Mouse (Mus musculus): Measurements from ENCODE around the gene Hic2. TPM values are rescaled to one million over a fixed set of nuclear protein-coding genes. Genes with fewer than 3 reads are reported as not detected.

Gene Hic2
- 1.5 and 2.8 TPM in 2 replicates for polyA plus RNA-seq (2011; ENCODE audit: insufficient read length, low read depth, missing spikeins)

- Histone ChIP-seq H3K27ac (ENCODE audit: insufficient read depth, low read length) (no peak within 1 kb of the TSS), H3K4me3 (ENCODE audit: insufficient read depth, low read length) (peak within 1 kb of the TSS; percentile 71), H3K4me1 (ENCODE audit: control insufficient read depth, insufficient read depth, low read length) (peaks cover 14% of the 10 kb centered on the region)
- TF ChIP-seq POLR2A (IDR thresholded peaks at IDR 0.05; ENCODE audit: low read depth, low read length) (peak; percentile 73), CTCF (IDR thresholded peaks at IDR 0.05; ENCODE audit: borderline replicate concordance, insufficient read depth, low read length) (no peak)
These were observed at the start of gene Hic2 for GRCm38 (mm10) chr16:17232794-17233701. TSS of gene Hic2 (plus strand) at chr16:17233572.

GRCm38 (mm10) chr16:17185475-17185874 is 47.9 kb upstream of the Hic2 start:
- no peaks in the 10 kb centered on the region; the same call in 1 of the 2 replicates for H3K4me1 ChIP-seq (ENCODE audit: control insufficient read depth, insufficient read depth, low read length)
- H3K4me3 ChIP-seq (ENCODE audit: insufficient read depth, low read length), result no peak overlapping the region
- TF ChIP-seq POLR2A (IDR thresholded peaks at IDR 0.05; ENCODE audit: low read depth, low read length) (no peak), CTCF (IDR thresholded peaks at IDR 0.05; ENCODE audit: borderline replicate concordance, insufficient read depth, low read length) (no peak)
- H3K27ac ChIP-seq (ENCODE audit: insufficient read depth, low read length), result no peak overlapping the region

DNA sequence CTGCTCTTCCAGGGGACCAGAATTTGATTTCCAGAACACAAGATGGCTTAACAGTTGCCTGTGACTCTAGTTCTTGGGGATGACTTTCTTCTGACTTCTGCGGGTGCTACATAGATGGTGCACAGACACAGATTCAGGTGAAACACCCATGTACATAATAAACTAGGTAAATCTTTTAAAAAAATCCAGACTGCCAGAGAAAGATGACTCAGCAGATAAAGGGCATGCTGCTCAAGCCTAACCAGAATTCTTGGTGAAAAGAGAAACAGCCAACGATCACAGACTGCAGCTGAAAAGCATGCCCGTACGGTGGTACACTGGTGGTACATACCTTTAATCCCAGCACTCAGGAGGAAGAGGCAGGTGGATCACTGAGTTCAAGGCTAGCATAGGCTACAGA is 39.5 kb upstream of the Hic2 start:
- TF ChIP-seq POLR2A (IDR thresholded peaks at IDR 0.05; ENCODE audit: low read depth, low read length), result no peak
- TF ChIP-seq CTCF (IDR thresholded peaks at IDR 0.05; ENCODE audit: borderline replicate concordance, insufficient read depth, low read length), result no peak
- Histone ChIP-seq H3K4me3 (ENCODE audit: insufficient read depth, low read length) (no peak overlapping the region), H3K4me1 (ENCODE audit: control insufficient read depth, insufficient read depth, low read length) (peaks cover 2% of the 10 kb centered on the region; the same call in 1 of the 2 replicates), H3K27ac (ENCODE audit: insufficient read depth, low read length) (no peak overlapping the region)

GRCm38 (mm10) chr16:17200121-17200952 is 33.0 kb upstream of the Hic2 start:
- Histone ChIP-seq H3K27ac (ENCODE audit: insufficient read depth, low read length) (peak overlapping the region; percentile 47), H3K4me3 (ENCODE audit: insufficient read depth, low read length) (peak overlapping the region; percentile 97), H3K4me1 (ENCODE audit: control insufficient read depth, insufficient read depth, low read length) (peaks cover 2% of the 10 kb centered on the region; the same call in 1 of the 2 replicates)
- TF ChIP-seq CTCF (IDR thresholded peaks at IDR 0.05; ENCODE audit: borderline replicate concordance, insufficient read depth, low read length) (no peak), POLR2A (IDR thresholded peaks at IDR 0.05; ENCODE audit: low read depth, low read length) (no peak; the same call in 1 of the 2 replicates)

DNA sequence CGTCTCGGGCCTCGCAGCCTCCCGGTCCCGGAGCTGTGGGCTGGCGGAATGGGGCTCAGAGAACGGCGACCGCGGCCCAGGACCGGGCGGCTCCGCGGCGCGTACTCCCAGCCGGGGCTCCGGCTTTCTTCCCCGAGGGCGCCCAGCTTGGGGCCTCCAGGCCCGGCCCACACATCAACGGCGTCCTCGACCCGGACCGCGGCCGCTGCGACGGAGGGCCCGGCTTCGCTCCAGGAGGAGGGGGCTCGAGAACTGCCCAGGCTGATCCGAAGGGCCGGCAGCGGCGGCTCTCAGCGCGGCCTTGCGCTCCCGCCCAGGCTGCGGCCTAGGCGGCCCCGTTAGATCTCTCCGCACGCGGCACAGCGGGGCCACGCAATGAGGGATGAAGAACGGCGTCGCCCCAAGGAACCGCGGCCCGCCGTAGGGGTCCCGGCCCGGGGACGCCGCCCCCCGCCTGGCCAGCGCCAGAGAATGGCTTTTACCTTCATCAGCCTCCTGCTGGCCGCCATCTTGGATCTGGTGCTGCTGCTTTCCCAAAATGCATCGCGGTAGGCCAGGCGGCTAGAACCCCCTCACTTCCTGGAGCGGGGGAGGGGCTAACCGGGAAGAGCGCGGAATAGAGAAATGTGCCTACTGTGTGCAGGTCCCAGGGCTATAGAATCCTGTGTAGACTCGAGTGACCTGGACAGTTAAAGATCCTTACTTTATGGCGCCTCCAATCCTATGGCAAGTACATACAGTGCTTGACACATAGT is 32.2 kb upstream of the Hic2 start:
- Histone ChIP-seq H3K4me3 (ENCODE audit: insufficient read depth, low read length) (peak overlapping the region; percentile 97), H3K4me1 (ENCODE audit: control insufficient read depth, insufficient read depth, low read length) (peaks cover 2% of the 10 kb centered on the region; the same call in 1 of the 2 replicates), H3K27ac (ENCODE audit: insufficient read depth, low read length) (peak overlapping the region; percentile 47)
- TF ChIP-seq CTCF (IDR thresholded peaks at IDR 0.05; ENCODE audit: borderline replicate concordance, insufficient read depth, low read length), result no peak
- peak; percentile 84 for TF ChIP-seq POLR2A (IDR thresholded peaks at IDR 0.05; ENCODE audit: low read depth, low read length)

DNA sequence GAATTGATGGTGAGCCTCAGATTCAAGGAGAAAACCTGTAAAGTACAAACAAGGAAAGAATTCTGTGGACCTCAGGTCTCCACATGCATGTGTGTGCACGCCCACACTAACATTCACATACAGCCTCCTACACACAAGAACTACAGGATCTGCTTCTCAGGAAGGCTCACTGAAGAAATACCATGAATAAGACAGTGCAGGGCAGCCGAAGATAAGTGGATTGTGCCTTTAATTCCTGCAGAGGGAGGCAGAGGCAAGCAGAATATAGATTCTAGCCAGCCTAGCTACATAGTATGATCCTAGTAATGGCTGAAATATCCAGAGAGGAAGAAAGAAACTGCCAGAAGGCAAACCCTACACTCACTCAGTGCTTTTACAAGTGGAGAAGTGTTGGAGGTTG is 31.4 kb upstream of the Hic2 start:
- Histone ChIP-seq H3K4me3 (ENCODE audit: insufficient read depth, low read length) (no peak overlapping the region), H3K27ac (ENCODE audit: insufficient read depth, low read length) (no peak overlapping the region), H3K4me1 (ENCODE audit: control insufficient read depth, insufficient read depth, low read length) (peaks cover 2% of the 10 kb centered on the region; the same call in 1 of the 2 replicates)
- TF ChIP-seq POLR2A (IDR thresholded peaks at IDR 0.05; ENCODE audit: low read depth, low read length) (no peak), CTCF (IDR thresholded peaks at IDR 0.05; ENCODE audit: borderline replicate concordance, insufficient read depth, low read length) (no peak)

- Histone ChIP-seq H3K4me3 (ENCODE audit: insufficient read depth, low read length) (peak within 1 kb of the TSS; percentile 97; the same call in 1 of the 2 replicates), H3K27ac (ENCODE audit: insufficient read depth, low read length) (no peak within 1 kb of the TSS), H3K4me1 (ENCODE audit: control insufficient read depth, insufficient read depth, low read length) (peaks cover 2% of the 10 kb centered on the region; the same call in 1 of the 2 replicates)
- TF ChIP-seq CTCF (IDR thresholded peaks at IDR 0.05; ENCODE audit: borderline replicate concordance, insufficient read depth, low read length), result no peak
- no peak for TF ChIP-seq POLR2A (IDR thresholded peaks at IDR 0.05; ENCODE audit: low read depth, low read length)
These were observed 30.8 kb upstream of the Hic2 start, which contains the start of gene Ube2l3 for GRCm38 (mm10) chr16:17202549-17202948. TSS of gene Ube2l3 (minus strand) at chr16:17202649.

GRCm38 (mm10) chr16:17204990-17205389 is 28.4 kb upstream of the Hic2 start:
- Histone ChIP-seq H3K4me1 (ENCODE audit: control insufficient read depth, insufficient read depth, low read length) (peaks cover 3% of the 10 kb centered on the region; the same call in 1 of the 2 replicates), H3K4me3 (ENCODE audit: insufficient read depth, low read length) (no peak overlapping the region), H3K27ac (ENCODE audit: insufficient read depth, low read length) (no peak overlapping the region)
- TF ChIP-seq CTCF (IDR thresholded peaks at IDR 0.05; ENCODE audit: borderline replicate concordance, insufficient read depth, low read length) (0 out of 2 replicates have a peak, but pooled peaks have one; percentile 16), POLR2A (IDR thresholded peaks at IDR 0.05; ENCODE audit: low read depth, low read length) (no peak)

Measured in embryonic fibroblast, embryonic 13.5 days (primary cell).